Mouse (Mus musculus): ENCODE results near the gene Zgrf1.

The Zgrf1 gene

GRCm38 (mm10) chr3:127639875-127640761, 86.8 kb downstream of the Zgrf1 start:
- DNase-seq (ENCODE audit: low spot score in 2 of 2), result no peak

GRCm38 (mm10) chr3:127640762-127641700, 87.7 kb downstream of the Zgrf1 start:
- DNase-seq (ENCODE audit: low spot score in 2 of 2), result no peak

- no peak for DNase-seq (ENCODE audit: low spot score in 2 of 2)
Observed at GRCm38 (mm10) chr3:127642211-127642610, 88.9 kb downstream of the Zgrf1 start.

GRCm38 (mm10) chr3:127646156-127646825, 93.0 kb downstream of the Zgrf1 start:
- DNase-seq (ENCODE audit: low spot score in 2 of 2), result no peak

GRCm38 (mm10) chr3:127651742-127652653, 98.7 kb downstream of the Zgrf1 start:
- DNase-seq (ENCODE audit: low spot score in 2 of 2), result no peak

- DNase-seq (ENCODE audit: low spot score in 2 of 2), result no peak
Observed at GRCm38 (mm10) chr3:127660712-127661111, 107.4 kb downstream of the Zgrf1 start.

GRCm38 (mm10) chr3:127661646-127662531, 108.6 kb downstream of the Zgrf1 start:
- DNase-seq (ENCODE audit: low spot score in 2 of 2), result no peak

Measured in spleen, postnatal 36 days (tissue).